Comparison of ENCODE assay signal across 24 mouse cellular contexts in genomic region chr2:18264579-18264978, GRCm38 (mm10).
DNase-seq lines count a peak whose midpoint lies in the region; ATAC-seq and TF ChIP-seq lines count a peak whose summit lies in the region.
"Had no signal": no experiment of that assay in that cellular context is flagged by ENCODE, and none has a peak within 500 bp of the region (broad histone marks: within the 10 kb centered on the region; RNA-seq: fewer than 3 reads in every experiment).

No protein-coding gene starts in this region.

- TF ChIP-seq CTCF in cerebellum, adult 2 months (IDR thresholded peaks at IDR 0.05; ENCODE audit: borderline replicate concordance, insufficient read depth, low read depth, low read length): 0 out of 2 replicates have a peak, but pooled peaks have one; percentile 7
- TF ChIP-seq CTCF in heart, adult 2 months (IDR thresholded peaks at IDR 0.05): peak; percentile 22
- TF ChIP-seq CTCF in lung, embryonic 14.5 days (IDR thresholded peaks at IDR 0.05; ENCODE audit: low read depth): peak; percentile 24; the same call in 1 of the 2 replicates

- no peak for DNase-seq in cerebellum, adult 2 months
- DNase-seq in heart, adult 2 months: no peak
- no peak for DNase-seq in lung, embryonic 14.5 days
- DNase-seq in lung, postnatal 10 days: no peak
- peak; percentile 0 for DNase-seq in thymus, postnatal 0 days (ENCODE audit: low spot score)
- DNase-seq in thymus, adult 18-20 months: no peak
- DNase-seq: adrenal gland, adult 2 months; adrenal gland, postnatal 14 days; cerebellum, adult 11-12 months; cerebellum, adult 9-10 months; cerebellum, postnatal 14 days; gastrocnemius, postnatal 25 days; heart, postnatal 14 days; heart, postnatal 4 days had no signal

- ATAC-seq in cerebellum, adult (ENCODE audit: insufficient number of reproducible peaks, low FRiP score, low TSS enrichment): no peak
- ATAC-seq in heart, embryonic 11.5 days (replicated peaks; ENCODE audit: insufficient number of reproducible peaks, low FRiP score, low TSS enrichment): no peak
- ATAC-seq in lung, embryonic 14.5 days (ENCODE audit: insufficient read depth): no peak
- ATAC-seq: forebrain, embryonic 13.5 days; forebrain, embryonic 16.5 days; hindbrain, postnatal 0 days; inflammation-experienced regulatory T-cells, adult 6 months had no signal

- H3K9ac ChIP-seq in heart, adult 2 months (ENCODE audit: low read depth, low read length): no peak overlapping the region
- no peak overlapping the region for H3K9ac ChIP-seq in heart, embryonic 11.5 days (ENCODE audit: low read depth, low read length)
- no peak overlapping the region for H3K9ac ChIP-seq in lung, embryonic 14.5 days
- H3K9ac ChIP-seq: forebrain, embryonic 13.5 days; heart, embryonic 13.5 days; hindbrain, embryonic 14.5 days had no signal

- no peak overlapping the region for H3K4me2 ChIP-seq in heart, embryonic 11.5 days
- no peak overlapping the region for H3K4me2 ChIP-seq in lung, embryonic 14.5 days
- H3K4me2 ChIP-seq: forebrain, embryonic 13.5 days; heart, embryonic 13.5 days; hindbrain, embryonic 14.5 days had no signal

- no peaks in the 10 kb centered on the region for H3K4me1 ChIP-seq in cerebellum, adult 2 months (ENCODE audit: control insufficient read depth, insufficient read depth, low read length)
- no peaks in the 10 kb centered on the region for H3K4me1 ChIP-seq in heart, adult 2 months (ENCODE audit: control insufficient read depth, insufficient read depth, low read length)
- no peaks in the 10 kb centered on the region for H3K4me1 ChIP-seq in heart, embryonic 11.5 days (ENCODE audit: control insufficient read depth, insufficient read depth, low read length)
- no peaks in the 10 kb centered on the region for H3K4me1 ChIP-seq in lung, embryonic 14.5 days (ENCODE audit: insufficient read depth)
- H3K4me1 ChIP-seq: forebrain, embryonic 10.5 days; forebrain, embryonic 13.5 days; heart, embryonic 13.5 days had no signal

- no peaks in the 10 kb centered on the region for H3K9me3 ChIP-seq in heart, embryonic 11.5 days (replicated peaks; ENCODE audit: control insufficient read depth, low read length)
- H3K9me3 ChIP-seq in lung, embryonic 14.5 days (ENCODE audit: low read depth, low read length): no peaks in the 10 kb centered on the region
- H3K9me3 ChIP-seq: forebrain, embryonic 10.5 days; forebrain, embryonic 13.5 days; G1E; heart, embryonic 13.5 days had no signal

- H3K27ac ChIP-seq in cerebellum, adult 2 months (ENCODE audit: insufficient read depth, low read length): no peak overlapping the region
- H3K27ac ChIP-seq in heart, adult 2 months: no peak overlapping the region
- H3K27ac ChIP-seq in heart, embryonic 11.5 days (ENCODE audit: low read depth, low read length): no peak overlapping the region
- no peak overlapping the region for H3K27ac ChIP-seq in lung, embryonic 14.5 days (ENCODE audit: low read depth)
- H3K27ac ChIP-seq: forebrain, embryonic 10.5 days; forebrain, embryonic 13.5 days; heart, embryonic 13.5 days; hindbrain, embryonic 14.5 days; hindbrain, postnatal 0 days had no signal

- no peak for TF ChIP-seq EP300 in heart, adult 2 months (IDR thresholded peaks at IDR 0.05; ENCODE audit: insufficient read depth, low read depth, low read length)

- intact Hi-C loops in heart, adult 2 months (cut with DNase I): no loop called here

- H3K27me3 ChIP-seq in cerebellum, adult 2 months (ENCODE audit: control insufficient read depth, insufficient read depth, low read length): no peaks in the 10 kb centered on the region
- no peaks in the 10 kb centered on the region for H3K27me3 ChIP-seq in heart, adult 2 months (ENCODE audit: control insufficient read depth, insufficient read depth, low read length)
- no peaks in the 10 kb centered on the region for H3K27me3 ChIP-seq in heart, embryonic 11.5 days (ENCODE audit: control insufficient read depth, insufficient read depth, low read length)
- no peaks in the 10 kb centered on the region for H3K27me3 ChIP-seq in lung, embryonic 14.5 days (ENCODE audit: insufficient read depth, low read length)
- H3K27me3 ChIP-seq: forebrain, embryonic 13.5 days; heart, embryonic 13.5 days had no signal

- no peaks in the 10 kb centered on the region for H3K79me2 ChIP-seq in heart, adult 2 months (replicated peaks; ENCODE audit: control insufficient read depth, insufficient read depth, low read length)

- 84% methylated on average over 3 of the region's 3 CpGs for WGBS in cerebellum, adult 2 months
- 76% methylated on average over 3 of the region's 3 CpGs for WGBS in heart, adult 2 months
- WGBS in heart, embryonic 11.5 days (ENCODE audit: insufficient replicate concordance): 74% methylated on average over 3 of the region's 3 CpGs
- WGBS in lung, embryonic 14.5 days: 72% methylated on average over 3 of the region's 3 CpGs

- H3K36me3 ChIP-seq in heart, adult 2 months (ENCODE audit: control insufficient read depth, insufficient read depth, low read length): peaks cover 1% of the 10 kb centered on the region; the same call in 1 of the 2 replicates
- H3K36me3 ChIP-seq in heart, embryonic 11.5 days (ENCODE audit: control insufficient read depth, insufficient read depth, low read length): no peaks in the 10 kb centered on the region
- no peaks in the 10 kb centered on the region for H3K36me3 ChIP-seq in lung, embryonic 14.5 days (ENCODE audit: insufficient read depth)

- no peak overlapping the region for H3K4me3 ChIP-seq in cerebellum, adult 2 months (replicated peaks; ENCODE audit: insufficient read depth, low read depth, low read length)
- H3K4me3 ChIP-seq in heart, adult 2 months: no peak overlapping the region
- H3K4me3 ChIP-seq in heart, embryonic 11.5 days (ENCODE audit: low read depth, low read length): no peak overlapping the region
- no peak overlapping the region for H3K4me3 ChIP-seq in lung, embryonic 14.5 days (ENCODE audit: low read depth, low read length)
- H3K4me3 ChIP-seq: forebrain, embryonic 10.5 days; forebrain, embryonic 13.5 days; heart, embryonic 13.5 days had no signal

- no peak for TF ChIP-seq POLR2A in cerebellum, adult 2 months (IDR thresholded peaks at IDR 0.05; ENCODE audit: borderline replicate concordance, insufficient read depth, low read length)
- no peak for TF ChIP-seq POLR2A in heart, adult 2 months (IDR thresholded peaks at IDR 0.05; ENCODE audit: insufficient read depth, low read depth, low read length)
